Mouse (Mus musculus) urinary bladder, postnatal 25 days (tissue): Measurements from ENCODE around the gene Ipo5.

ENCODE experiments used
- DNase-seq: peaks from one replicate; pipeline ENCODE4 v3.0.0; 2022; ENCODE audit warnings: low spot score

Gene Ipo5

DNA sequence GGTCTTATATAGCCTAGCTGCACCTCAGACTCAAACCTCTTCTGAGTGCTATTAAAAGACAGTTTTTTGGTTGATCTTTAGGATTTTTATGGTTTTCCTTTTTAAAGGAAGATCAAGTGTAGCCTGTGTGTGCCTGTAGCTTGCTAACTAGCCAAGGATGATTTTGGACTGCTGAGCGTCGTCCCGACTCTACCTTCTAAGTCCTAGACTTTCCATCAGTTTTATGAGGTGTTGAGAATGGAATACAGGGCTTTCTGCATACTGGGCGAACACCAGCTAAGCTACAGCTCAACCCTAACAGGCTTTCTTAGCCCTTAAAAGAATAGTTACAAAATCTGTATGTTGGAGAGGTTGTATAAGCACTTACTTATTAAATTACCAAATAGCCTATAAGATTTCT lies 13.0 kb downstream of the Ipo5 start:
- no peak for DNase-seq

DNA sequence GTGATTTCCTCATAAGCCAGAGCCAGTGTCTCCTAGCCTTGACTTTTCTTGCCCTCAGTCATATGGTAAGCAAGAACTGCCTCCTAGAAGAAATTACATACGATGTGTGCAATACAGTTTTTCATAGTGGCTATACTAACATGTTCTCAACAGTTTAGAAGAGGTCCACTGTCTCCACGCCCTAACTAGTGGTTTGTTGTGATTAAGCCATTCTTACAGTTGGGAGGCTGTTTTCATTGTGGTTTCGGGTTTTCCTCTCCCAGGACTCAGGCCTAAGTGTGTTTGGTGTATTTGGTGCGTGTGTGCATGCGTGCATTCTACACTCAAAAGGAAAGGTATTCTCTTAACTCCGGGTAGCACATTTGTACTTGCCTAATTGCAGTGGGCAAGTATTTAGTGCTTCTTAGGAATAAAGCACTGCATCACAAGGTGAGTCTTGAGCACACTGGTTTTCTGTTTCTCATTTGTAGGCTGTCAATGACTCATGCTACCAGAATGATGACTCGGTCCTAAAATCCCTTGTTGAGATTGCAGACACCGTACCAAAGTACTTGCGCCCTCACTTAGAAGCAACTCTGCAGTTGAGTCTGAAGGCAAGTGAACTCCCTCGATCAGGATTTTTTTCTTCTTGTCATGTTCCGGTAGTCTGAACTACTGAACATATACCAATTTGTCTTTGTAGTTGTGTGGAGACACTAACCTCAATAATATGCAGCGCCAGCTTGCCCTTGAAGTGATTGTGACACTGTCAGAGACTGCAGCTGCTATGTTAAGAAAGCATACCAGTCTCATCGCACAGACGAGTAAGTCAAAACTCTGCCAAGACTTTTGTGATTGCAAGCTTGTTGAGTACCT lies 14.9 kb downstream of the Ipo5 start:
- DNase-seq = no peak

DNA sequence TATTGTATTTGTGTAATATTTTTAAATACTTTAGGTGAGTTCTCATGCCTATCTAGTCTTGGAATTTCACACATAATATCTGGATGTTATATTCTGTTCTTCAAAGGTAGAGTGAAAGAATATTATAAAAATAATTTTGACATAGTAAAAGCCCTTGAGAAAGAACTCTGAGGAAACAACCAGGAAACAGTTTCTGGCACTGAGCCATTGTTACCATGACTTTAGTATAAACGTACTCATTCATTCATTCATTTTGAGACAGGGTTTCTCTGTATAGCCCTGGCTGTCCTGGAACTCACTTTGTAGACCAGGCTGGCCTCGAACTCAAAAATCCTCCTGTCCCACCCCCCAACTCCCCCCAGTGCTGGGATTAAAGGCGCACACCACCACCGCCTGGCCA lies 20.2 kb downstream of the Ipo5 start:
- no peak for DNase-seq

DNA sequence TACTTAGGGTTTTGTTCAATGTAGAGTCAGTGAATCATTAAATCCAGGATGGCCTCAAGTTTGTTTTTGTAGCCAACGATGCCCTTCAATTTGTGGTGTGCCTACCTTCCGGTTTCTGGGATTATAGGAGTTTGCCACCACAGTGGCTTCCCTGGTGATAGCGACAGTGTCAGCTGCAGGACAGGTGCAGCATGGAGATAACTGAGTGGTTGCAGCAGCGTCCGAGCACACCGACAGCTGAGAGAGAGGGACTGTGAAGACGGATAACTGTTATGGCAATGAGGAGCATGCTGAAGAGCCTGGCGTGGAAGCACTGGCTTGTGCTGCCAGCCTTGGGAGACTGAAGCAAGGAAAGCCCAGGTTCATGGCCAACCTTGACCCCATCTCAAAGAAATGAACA lies 22.6 kb downstream of the Ipo5 start:
- DNase-seq = no peak

DNA sequence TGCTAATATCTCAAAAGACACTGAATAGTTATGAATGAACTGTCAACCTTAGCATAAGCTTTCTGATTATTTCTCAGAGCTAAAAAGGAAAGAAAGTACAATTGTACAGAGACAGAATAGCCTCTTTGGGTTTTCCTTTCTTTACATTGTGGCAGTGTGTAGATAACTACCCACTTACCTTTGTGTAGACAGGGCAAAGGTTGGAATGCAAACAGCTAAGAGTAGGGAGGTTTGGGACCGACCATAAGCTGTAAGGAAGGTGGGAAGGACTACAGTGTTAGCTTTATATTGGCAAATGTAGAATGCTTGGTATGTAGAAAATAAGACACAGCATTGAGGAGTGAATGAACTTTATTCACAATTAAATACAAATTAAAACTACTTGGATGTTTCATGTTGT lies 26.1 kb downstream of the Ipo5 start:
- DNase-seq = no peak

DNA sequence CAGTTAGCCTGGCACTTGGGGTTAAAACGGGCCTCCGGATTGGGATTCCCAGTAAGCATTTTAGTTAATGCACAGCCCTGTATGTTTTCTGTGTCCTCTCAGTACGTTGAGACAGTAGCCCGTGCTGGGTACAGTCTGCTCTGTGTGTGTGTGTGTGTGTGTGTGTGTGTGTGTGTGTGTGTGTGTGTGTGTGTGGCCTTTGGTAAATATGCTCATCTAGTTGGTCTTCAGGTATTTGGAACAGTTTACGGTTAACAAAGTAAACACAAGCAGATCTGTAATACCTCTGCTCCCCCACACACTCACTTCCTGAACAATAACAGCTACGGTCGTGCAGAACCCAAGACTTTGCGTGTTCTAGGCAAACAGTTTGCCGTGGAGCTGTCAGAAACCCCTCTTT lies 31.8 kb downstream of the Ipo5 start:
- no peak for DNase-seq

DNA sequence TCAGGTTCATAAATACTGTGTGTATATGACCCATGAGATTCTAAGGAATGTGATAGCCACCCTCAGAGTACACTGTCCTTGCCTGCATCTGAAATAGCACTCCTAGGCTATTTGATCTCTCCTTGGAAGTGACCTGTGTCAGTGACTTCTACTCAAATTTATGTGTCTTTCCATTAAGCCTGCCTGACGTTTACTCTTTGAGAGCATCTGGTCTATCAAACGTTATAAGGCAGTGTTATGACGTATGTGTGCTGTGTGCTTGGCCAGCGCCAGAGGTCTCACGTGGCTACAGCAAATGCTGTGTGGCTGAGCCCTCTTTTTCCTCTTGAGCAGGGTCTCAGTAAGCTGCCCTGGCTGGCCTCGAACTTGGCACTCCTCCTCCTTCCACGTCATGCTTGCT lies 34.1 kb downstream of the Ipo5 start:
- no peak for DNase-seq

DNA sequence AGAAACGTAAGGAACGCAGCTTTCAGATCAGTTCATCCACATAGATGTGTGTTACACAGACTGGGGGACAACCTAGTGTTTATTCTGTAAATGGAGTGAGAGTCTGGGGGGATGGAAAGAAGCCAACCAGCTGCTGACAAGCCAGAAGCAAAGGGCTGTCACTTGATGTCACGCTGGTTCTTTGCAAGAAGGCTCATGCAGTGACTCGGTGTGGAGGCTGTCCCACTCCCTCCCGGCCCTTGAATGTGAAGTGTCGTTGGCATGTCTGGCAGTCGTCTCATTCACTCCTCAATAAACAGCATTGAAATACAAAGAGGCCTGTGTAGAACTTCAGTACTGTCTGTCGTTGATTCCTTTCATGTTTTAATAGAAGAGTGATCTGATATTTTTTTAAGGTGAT lies 36.1 kb downstream of the Ipo5 start:
- no peak for DNase-seq

DNA sequence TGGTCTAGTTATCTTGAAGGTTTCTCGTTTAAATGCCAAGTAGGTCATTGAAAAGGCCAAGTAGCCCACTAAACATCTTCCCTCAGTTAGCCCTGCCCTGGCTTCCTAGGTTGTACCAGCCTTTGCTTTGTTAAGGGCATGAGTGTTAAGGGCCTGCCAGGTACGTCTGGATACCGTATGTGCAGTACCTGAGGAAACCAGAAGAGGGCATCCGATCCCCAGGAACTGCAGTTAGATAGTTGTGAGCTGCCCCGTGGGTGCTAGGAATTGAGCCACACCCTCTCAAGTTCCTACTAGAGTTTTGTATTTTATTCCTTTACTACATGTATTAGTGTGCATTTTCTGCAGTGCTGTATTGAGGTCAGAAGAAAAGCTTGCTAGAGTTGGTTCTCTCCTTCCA lies 38.0 kb downstream of the Ipo5 start:
- DNase-seq = no peak

DNA sequence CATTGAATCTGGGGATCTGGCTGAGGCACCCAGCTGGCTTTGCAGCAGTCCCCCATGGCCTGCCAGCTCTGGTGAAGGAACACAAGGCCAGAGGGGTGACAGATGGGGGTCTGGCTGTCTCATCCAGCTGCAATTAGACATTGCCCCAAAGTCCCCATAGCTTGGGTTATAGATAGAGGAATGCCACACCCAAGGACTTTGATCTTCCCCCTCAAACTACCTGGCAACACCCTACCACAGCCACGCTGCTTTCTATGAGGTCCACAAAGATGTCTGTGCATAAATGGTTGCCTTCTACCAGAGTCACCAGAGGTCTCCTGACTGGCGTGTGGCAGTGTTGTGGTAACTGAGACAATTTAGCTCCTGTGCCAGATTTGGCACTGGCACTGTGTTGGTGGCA lies 39.0 kb downstream of the Ipo5 start:
- DNase-seq = no peak

DNA sequence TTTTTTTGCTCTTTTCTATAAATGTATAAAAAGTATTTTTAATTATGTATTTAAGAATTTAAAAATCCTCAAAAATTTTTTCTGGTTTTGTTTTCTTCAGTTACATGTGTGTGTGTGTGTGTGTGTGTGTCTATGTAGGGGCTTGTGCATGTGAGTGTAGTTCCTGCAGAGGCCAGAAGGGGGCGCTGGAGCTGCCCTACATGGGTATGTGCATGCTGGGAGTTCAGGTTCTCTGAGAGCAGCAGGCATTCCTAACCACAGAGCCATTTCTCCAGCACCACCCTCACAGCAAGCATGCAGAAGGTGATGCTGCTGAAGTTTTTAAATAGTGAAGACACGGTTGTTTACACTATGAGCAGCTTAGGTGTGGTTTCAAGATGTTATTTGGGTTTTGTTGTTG lies 41.4 kb downstream of the Ipo5 start:
- DNase-seq = no peak

DNA sequence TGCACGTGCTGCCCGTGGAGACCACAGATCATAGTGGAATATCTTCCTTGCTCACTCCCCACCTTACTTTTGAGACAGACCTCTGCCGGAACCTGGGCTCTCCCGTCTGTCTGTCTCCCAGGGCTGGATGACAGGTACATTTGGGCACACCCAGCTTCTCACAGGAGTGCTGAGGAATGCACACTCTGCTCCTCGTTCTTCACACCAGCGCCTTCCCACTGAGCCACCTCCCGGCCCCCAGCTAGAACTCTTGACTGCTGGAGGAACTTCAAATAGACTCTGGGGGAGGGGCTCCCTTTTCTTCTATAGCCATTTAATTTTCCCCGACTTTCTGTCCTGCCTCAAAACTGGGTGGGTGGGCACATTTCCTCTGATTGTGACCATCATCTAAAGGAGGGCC lies 49.5 kb downstream of the Ipo5 start:
- no peak for DNase-seq

DNA sequence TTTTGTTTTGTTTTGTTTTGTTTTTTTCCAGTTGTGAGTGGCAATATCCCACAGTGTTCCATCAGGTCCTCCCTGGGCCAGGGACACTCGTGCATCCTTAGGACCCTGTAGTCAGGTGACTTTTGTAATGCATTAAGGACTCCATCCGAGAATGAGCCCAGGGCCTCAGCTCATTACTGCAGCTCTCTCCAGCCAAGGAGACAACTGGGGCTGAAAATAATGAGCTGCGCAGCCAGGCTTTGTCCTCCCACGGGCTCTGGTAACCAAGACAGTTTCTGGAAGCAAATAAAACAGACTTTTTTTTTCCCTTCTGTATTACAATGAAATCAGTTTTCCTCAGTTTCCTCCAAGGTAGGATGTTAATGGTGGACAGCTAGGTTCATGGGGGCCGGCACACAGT lies 50.0 kb downstream of the Ipo5 start:
- DNase-seq = no peak

DNA sequence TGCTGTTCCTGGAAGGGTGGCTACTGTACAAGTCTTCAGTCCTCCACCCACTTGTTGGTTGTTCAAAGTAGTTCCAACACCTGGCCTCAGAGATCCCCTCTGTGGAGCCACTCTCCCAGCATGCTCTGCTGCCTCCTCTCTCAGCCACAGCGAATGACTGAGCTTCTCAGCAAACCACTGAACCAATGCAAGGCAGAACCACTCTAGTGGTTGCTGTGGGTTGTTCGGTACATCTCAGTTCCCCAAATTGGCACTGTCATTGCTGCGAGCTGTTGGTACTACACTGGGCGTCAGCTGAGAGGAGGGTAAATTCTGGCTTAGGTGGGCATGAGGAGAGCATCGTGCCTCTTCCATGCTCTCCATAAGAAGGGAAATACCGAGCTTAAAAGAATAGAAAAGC lies 56.0 kb downstream of the Ipo5 start:
- no peak for DNase-seq

DNA sequence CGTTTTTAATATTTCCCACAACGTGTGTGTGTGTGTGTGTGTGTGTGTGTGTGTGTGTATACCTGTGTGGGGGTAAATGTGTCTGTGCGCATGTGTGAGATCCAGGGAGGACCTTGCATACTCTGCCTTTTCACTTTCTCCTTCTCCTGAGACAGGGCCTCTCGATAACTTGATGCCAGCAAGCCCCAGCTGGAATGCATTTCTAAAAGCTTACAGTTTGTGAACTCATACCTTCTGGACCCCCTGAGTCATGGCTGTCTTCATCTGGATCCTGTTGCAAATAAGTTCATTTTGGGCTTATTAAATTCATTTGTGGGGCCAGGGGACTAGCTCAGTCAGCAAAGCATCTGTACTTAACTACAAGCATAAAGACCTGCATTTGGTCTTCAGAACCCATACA lies 57.7 kb downstream of the Ipo5 start:
- no peak for DNase-seq

DNA sequence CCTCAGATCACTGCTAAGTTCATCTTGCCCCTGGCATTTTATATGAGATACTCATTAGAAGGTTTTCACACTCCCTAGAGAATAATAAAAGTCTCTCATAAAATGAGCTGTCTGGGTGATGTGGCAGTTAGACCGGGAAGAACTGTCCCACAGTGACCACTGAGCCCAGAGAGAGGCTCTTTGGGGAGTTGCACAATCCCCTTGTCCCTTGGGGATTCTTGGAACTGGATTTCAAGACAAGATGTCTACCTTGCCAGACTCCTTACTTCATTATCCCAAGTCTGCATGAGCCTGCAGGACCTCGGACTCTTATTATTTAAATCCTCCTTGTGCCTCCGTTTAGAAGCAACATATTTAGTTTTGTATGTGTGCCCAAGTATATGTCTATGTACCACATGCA lies 58.6 kb downstream of the Ipo5 start:
- no peak for DNase-seq

DNA sequence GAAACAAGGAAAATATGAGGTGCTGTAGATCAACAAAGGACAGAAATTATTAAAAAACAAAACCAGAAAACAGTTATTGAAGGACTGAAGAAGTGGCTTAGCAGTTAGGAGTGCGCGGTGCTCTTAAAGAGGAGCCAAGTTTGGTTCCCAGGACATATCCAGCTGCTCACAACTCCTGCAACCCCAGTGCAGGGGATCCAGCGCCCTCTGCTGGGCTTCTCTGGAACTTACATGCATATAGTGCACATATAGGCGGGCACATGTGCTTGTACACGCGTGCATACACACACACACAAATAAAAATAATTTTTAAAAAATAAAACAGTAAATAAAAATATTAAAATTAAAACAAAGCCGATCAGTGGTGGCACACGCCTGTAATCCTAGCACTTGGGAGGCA lies 59.6 kb downstream of the Ipo5 start:
- no peak for DNase-seq

DNA sequence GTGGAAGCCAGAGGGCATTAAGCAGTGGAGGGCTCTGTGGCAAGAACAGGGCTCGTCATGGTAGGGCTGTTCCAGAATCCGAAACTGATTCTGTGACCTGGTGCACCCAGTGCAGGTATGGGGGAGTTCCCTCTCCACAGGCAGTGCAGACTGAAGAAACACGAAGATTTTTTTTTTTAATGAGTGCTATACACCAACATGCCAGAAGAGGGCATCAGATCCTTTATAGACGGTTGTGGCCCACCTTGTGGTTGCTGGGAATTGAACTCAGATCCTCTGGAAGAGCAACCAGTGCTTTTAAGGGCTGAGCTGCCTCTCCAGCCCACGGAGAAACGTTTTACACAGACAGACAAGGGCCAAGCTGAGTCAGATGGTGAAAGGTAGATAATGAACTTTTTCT lies 60.3 kb downstream of the Ipo5 start:
- DNase-seq = no peak

DNA sequence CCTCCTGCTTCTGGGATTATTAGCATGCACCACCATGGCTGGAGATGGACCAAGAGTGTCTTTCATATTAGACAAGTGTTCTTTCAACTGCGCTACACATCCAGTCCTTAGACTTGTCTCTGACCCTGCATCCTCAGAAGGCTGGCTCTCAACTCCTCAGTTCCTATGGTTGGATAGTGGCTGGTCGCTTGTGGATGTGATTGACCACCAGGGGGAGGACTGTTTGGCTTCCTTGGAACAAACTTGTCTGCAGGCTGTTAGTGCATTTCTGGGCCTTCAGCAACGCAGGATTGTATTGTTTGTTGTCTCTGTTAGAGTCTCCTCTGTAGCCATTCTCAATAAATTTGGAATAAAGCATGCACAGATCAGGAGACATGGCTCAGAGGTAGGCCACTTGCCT lies 68.5 kb downstream of the Ipo5 start:
- DNase-seq = peak; percentile 28

DNA sequence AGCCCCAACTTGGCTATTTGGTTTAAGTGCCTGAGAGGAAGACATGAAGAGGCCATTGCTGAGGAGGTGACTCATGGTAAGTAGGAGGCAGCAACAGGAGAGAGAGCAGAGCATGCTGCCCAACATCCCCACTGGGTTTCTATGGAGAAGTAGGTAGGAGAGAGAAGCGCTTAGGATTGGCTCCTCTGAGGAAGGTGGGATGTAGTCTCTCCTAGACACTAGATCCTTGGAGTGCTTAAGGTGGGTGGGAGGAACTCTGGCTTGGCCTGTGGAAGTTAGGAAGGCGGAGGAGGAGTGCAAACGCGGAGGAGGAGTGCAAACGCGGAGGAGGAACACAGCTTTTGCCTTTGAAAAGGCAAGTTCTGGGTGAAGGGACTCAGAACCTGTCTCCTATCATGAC lies 78.1 kb downstream of the Ipo5 start:
- DNase-seq = no peak
